Mouse (Mus musculus) 416B (cell line): Measurements from ENCODE around the gene Rnf212b.

Experiments
- DNase-seq: peaks from one replicate; pipeline ENCODE4 v3.0.0; 2011; ENCODE audit warnings: low read depth

Rnf212b gene

DNA sequence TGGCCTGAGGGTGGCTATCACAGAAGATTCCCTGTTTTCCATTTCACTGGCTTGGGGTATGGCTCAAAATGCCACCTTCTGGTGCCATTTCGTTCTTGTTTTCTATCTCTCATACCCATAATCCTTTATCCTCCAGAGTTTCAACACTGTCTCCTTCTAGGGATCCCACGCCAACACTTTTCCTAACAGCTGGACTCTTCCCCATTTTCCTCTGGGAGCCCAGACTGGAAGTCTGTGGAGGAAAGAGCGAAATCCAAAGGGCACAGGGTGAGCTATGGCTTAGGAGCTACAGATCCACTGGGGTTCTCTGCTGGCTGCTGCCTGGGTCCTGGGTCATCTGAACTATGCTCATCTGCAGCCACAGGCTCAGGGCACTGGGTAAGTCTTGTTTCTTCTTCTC is 60.2 kb downstream of the Rnf212b start:
- no peak for DNase-seq

DNA sequence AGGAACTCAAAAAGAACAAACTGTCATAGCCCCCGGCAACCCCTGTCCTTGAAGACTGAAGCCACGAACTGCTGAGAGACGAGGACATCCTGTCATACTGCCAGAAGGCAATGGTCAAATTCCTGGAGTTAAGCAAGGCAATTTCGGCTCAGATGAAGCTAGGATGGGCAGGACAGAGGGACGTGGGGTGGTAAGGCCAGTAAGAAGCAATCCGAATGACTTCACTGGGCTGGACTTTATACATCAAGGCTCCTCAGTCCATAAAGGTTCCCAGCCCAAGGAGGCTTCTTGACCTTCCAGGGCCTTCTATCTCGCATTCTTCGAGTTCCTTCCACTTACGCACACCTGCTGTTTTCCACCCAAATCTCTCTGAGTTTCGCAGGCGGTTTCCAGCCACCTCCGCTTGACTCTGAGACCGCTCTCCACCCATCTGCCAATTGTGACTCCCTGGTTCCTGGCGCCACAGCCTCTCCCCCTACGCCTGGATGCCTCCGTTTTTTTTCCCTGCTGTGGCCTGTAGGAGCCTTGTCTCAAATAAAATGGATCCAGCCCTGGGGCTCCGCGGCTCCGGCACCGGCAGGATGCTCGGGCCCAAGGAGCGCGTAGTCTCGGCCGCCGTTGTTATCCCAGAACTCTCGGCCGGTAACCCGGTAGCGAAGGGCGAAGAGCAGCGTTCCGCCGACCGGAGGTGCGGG is 62.0 kb downstream of the Rnf212b start:
- peak; percentile 52 for DNase-seq

DNA sequence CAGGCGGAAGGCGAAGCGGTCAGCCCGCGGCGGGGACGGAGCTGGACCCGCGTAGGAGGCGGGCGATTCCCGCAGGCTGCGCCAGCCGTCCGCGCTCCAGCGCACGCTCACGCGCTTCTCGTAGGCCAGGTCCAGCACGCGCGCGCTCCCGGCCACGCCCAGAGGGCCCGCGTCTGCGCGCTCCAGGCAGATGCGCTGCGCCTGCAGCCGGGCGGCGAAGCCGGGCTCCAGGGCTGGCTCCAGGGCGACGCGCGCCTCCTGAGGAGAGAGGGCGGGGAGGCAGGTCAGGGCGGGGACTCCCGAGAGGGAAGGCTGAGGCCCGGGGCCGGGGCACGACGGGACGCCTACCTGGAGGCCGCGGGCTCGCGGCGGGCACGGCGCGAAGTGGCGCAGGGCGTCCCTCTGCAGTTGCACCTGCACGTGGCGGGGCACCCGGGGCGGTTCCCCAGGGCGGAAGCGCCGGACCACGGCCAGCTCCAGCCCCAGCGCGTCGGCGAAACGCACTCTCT is 62.7 kb downstream of the Rnf212b start:
- peak; percentile 90 for DNase-seq

DNA sequence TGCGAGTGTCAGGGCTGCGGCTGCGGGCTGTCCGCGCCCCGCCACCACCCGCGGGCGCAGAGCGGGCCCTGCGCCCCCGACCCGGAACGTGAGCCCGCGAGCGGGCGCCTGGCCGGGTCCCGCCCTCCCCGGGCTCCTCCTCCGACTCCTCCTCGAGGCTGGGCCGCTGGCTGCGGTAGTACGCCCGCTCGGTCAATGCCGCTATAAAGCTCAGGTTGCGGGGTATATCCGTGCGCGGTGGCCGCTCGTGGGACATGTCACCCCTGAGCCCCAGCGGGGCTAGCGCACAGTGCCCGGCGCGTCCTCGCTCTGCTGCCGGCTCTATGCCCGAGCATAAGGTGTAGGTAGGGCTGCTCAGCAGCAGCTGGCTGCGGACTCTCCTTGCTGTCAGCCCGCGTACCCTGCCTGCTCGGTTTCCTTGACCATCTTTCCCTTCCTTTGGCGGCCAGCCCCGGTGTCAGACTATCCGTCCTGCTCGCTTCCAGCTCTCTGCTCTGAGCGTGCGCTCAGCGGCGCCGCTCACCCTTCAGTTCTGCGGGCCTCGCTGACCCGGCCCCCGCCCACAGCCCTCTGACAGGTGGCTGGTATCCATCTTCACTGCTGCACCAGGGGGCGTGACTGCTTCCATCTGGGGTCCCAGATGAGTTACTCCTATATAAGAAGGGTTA is 63.2 kb downstream of the Rnf212b start, which contains the start of gene Ppp1r3e:
Gene Ppp1r3e (minus strand): TSS at position 503 of the 668 bp plus-strand sequence.
- DNase-seq: peak; percentile 69

DNA sequence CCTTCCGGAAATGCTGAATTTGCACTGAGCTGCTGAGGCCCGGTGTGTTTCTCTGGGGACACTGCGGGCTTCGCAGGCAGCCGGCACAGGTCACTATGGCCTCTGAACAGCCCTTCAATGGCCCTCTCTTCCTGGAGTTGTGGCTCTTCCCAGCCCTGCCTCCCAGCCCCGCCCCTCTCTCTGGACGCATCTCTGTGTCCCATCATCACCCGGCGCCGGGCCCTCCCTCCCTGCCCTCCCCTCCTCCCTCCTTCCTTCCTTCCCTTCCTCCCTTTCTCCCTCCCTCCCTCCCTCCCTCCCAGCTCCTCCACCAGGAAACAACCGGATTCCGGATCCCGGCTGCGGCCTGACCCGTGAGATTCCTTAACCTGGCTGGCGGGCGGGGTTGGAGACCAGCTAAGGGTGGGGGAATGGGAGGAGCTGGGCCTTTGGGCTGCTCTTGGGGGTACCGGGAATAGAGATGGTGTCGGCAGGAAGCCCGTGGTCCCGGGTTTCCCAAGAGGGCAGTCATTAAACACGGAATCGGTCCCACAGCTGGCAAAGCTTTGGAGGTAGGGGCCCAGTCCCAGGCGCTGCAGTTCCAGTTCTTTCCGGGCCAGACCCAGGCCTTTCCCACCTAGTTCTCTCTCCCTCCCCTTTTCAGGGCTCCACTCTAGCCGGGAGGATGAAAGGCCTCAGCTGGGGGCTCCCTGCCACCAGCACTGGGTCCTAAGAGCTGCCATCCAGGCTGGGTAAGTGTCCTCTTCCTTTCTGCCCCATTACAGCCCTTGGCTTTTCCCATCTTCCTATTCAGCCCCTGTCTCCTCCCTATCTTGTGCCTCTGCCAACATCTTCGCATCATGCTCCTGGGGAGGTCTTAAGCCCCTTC is 69.4 kb downstream of the Rnf212b start, which contains the start of the genes Bcl2l2 and Gm20521:
Gene Bcl2l2 (plus strand): TSS at position 224 of the 868 bp plus-strand sequence.
Gene Gm20521 (plus strand): TSS at position 288 of the 868 bp plus-strand sequence.
- DNase-seq: peak; percentile 89

DNA sequence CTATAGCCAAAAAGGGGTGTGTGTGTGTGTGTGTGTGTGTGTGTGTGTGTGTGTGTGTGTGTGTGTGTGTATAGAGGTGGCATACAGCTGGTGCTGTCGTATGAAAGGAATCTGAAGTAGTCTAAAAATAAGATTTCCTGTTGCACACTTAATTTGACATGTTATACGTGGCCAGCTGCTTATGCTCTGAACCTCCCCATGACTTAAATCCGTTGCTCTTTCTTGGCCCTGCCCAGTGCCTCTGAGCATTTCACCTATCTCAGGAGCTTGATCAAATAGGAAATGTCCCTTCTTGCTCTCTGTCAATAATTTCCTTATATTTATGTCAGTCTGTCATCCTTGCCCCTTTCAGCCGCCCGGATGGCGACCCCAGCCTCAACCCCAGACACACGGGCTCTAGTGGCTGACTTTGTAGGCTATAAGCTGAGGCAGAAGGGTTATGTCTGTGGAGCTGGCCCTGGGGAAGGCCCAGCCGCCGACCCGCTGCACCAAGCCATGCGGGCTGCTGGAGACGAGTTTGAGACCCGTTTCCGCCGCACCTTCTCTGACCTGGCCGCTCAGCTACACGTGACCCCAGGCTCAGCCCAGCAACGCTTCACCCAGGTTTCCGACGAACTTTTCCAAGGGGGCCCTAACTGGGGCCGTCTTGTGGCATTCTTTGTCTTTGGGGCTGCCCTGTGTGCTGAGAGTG is 70.2 kb downstream of the Rnf212b start:
- peak; percentile 10 for DNase-seq

DNA sequence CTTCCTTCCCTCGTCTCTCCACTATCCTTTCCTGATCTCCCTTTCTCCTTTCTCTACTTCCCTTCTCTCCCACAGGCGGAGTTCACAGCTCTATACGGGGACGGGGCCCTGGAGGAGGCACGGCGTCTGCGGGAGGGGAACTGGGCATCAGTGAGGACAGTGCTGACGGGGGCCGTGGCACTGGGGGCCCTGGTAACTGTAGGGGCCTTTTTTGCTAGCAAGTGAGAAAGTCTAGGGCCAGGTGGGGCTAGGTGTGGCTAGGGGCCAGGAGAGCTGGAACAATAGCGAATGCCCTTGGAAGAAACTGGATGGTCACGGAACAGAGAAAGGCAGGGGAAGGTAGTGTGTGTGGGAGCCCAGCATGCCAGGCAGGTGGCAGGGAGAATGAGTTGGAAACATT is 71.4 kb downstream of the Rnf212b start:
- no peak for DNase-seq

DNA sequence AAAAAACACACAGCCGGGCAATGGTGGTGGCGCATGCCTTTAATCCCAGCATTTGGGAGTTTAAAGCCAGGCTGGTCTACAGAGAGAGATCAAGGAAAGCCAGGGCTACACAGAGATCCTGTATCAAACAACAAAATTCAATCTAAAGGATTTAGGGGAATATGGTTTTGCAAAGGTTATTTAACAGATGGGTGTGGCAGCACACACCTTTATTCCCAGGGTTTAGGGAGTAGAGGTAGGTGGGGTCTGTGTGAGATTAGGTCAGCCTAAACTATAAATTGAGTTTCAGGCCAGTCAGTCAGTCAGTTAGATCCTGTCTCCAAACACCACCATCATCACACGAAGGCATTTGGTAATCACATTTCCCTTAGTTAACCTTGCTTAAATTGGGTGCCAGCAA is 78.3 kb downstream of the Rnf212b start, which contains the start of gene Pabpn1:
Gene Pabpn1 (plus strand): TSS at position 301 of the 400 bp plus-strand sequence.
- no peak for DNase-seq

DNA sequence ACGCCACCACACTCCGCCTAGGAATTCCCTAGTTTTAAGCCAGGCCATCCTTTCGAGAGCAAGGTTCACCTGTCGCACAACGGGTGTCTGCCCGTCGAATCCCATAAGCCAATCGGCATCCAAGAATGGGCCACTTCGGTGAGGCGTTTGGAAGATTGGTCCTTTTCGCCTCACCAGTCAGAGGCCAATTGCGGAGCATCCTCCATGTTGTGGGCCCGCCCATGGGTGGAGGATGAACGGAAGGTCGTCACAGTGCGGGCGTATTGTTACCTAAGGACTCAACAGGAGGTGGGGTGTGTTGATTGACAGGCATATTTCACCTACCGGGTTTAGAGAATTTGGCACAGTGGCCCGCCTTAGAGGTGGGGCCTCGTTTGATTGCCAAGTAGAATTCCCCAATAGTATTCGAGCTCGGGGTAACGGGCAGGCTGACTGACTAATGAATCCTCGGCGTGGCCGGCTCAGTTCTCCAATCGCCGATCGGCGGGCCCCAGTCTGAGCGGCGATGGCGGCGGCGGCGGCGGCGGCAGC is 79.8 kb downstream of the Rnf212b start:
- DNase-seq: peak; percentile 100

DNA sequence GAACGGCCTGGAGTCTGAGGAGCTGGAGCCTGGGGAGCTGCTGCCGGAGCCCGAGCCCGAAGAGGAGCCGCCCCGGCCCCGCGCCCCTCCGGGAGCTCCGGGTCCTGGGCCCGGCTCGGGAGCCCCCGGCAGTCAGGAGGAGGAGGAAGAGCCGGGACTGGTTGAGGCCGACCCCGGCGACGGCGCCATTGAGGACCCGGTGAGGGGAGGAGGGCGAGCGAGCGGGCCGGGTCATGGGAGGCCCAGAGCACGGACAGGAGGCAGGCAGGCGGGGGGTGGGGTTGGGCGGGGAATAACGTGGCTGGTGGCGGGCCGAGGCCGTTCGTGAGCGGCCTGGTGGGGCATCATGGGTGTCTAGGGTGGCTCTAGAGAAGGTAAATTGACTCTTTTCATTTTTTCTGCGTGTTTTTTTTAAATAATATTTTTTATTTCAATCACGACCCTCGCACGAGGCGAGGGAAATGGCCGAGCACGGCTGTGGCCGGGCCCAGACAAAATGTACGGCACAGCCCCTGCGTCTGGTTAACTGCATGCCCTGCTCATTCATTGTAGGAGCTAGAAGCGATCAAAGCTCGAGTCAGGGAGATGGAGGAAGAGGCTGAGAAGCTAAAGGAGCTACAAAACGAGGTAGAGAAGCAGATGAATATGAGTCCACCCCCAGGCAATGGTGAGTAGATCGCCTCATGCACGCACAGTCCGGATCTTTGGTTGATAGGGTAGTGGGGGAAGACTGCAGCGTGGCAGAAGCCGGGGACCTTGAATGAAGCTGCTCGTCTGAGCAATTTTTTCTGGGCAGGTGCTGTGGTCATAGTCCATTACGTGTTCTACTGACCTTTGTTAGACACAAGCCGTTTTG is 80.6 kb downstream of the Rnf212b start:
- DNase-seq: peak; percentile 67

DNA sequence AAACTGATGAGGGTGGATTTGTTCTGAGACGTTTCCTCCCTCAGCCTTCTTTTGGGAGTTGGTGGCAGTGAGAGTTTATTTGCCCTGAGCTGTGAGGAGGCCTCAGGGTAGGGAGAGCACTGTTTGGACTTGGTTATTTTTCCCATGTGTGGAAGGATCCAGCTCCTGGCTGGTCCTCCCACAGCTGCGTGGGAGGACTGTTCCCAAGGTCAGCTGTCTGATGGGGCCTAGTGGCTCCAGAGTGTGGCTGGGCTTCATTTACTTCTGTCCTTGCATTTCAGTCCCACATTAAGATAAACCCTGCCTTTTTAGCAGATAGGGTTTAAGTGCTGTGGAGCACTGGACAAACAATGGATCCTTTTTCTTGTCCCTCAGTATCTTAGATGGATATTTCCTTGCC is 83.5 kb downstream of the Rnf212b start:
- DNase-seq: no peak

DNA sequence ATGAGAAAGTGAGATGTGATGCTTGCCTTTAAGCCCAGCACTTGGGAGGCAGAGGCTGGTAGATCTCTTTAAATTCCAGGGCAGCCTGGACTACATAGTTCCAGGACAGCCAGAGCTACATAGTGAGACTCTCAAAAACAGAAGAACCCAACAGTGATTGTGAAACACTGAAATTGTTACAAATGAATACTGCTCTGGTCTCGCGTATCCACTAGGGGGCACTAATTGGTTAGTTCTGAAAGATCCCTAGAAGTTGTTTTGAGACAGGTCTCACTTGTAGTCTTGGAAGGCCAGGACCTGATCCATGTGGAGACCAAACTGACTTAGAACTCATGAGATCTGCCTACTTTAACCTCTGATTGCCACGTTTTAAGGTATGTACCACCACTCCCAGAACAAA is 86.4 kb downstream of the Rnf212b start:
- peak; percentile 88 for DNase-seq

DNA sequence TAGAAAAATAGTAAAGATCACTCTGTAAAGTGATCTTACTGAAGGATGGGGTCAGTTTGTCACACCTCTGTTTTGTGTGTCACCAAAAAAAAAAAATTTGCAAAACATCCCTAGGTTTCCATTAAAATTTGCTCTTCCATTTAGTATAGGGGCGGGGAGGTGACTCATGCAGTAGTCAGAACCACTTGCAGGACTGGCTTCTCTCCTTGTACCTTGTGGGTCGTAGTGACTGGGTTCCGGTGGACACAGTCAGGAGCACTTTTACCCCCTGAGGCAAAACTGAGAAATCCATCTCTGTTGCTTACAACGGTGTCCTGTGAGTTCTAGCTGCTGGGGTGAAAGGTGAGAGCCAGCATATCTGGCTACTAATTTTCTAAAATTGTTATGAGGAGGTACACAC is 89.7 kb downstream of the Rnf212b start:
- peak; percentile 65 for DNase-seq
